Mouse (Mus musculus) neural tube, embryonic 11.5 days (tissue): ENCODE data around the gene Wdr93. TPM values are rescaled to one million over a fixed set of nuclear protein-coding genes. Genes with fewer than 3 reads are reported as not detected.
A peak's percentile ranks its signal among the peaks of the same experiment; 100 is the strongest.

Experiments used
- ATAC-seq: fragments of 200-750 bp; cut with Nextera tagmentation; 2 replicates; pipeline ENCODE4 v1.8.0; 2017; ENCODE audit warnings: moderate number of reproducible peaks, mild to moderate bottlenecking, moderate TSS enrichment, moderate library complexity; ENCODE audit not compliant: insufficient read depth, low FRiP score, low TSS enrichment
- DNase-seq: peaks from one replicate; pipeline ENCODE4 v3.0.0-alpha.2; 2015; ENCODE audit warnings: low spot score
- H3K27ac ChIP-seq: fragments of 300-500 bp; sonication (generic); 2 replicates; pipeline ENCODE4 v1.5.1; 2014; ENCODE audit warnings: low read depth, mild to moderate bottlenecking, low read length
- H3K27me3 ChIP-seq: fragments of 300-500 bp; sonication (generic); 2 replicates; pipeline ENCODE4 v1.6.1; 2014; ENCODE audit warnings: mild to moderate bottlenecking, low read length, mixed read lengths; ENCODE audit not compliant: control insufficient read depth, insufficient read depth
- H3K36me3 ChIP-seq: fragments of 300-500 bp; sonication (generic); 2 replicates; pipeline ENCODE4 v1.6.1; 2014; ENCODE audit warnings: mild to moderate bottlenecking, low read length, moderate library complexity, mixed read lengths; ENCODE audit not compliant: control insufficient read depth, insufficient read depth
- H3K4me1 ChIP-seq: fragments of 300-500 bp; sonication (generic); 2 replicates; pipeline ENCODE4 v1.6.1; 2014; ENCODE audit warnings: low read length, mixed read lengths; ENCODE audit not compliant: control insufficient read depth, insufficient read depth
- H3K4me2 ChIP-seq: fragments of 300-500 bp; sonication (generic); 2 replicates; pipeline ENCODE4 v1.6.1; 2014; ENCODE audit warnings: low read depth, mild to moderate bottlenecking, moderate library complexity
- H3K4me3 ChIP-seq: fragments of 300-500 bp; sonication (generic); 2 replicates; pipeline ENCODE4 v1.5.1; 2014; ENCODE audit warnings: low read depth, low read length
- H3K9ac ChIP-seq: fragments of 300-500 bp; sonication (generic); 2 replicates; pipeline ENCODE4 v1.6.1; 2014; ENCODE audit warnings: mild to moderate bottlenecking, low read length
- H3K9me3 ChIP-seq: fragments of 300-500 bp; sonication (generic); 2 replicates; pipeline ENCODE4 v1.6.1; 2016; ENCODE audit warnings: low read length; ENCODE audit not compliant: control insufficient read depth
- WGBS: fragments of 180-500 bp; shearing (Covaris S2); extraction: QIAGEN DNeasy Blood & Tissue Kit; methylation state at CpG from one replicate; pipeline ENCODE4 v1.1.7; 2014; 5-methylcytosine and 5-hydroxymethylcytosine counted together
- polyA plus RNA-seq: library from polyadenylated mRNA; unstranded; fragments of >200 nt; fragmentation: Nextera tagmentation; extraction: Ambion mirVana; gene quantifications from 2 replicates; pipeline ENCODE4 v1.2.1, GENCODE M21; 2014

The Wdr93 gene
- polyA plus RNA-seq, 1 experiment from 2014 or later, result 0.45 TPM

DNA sequence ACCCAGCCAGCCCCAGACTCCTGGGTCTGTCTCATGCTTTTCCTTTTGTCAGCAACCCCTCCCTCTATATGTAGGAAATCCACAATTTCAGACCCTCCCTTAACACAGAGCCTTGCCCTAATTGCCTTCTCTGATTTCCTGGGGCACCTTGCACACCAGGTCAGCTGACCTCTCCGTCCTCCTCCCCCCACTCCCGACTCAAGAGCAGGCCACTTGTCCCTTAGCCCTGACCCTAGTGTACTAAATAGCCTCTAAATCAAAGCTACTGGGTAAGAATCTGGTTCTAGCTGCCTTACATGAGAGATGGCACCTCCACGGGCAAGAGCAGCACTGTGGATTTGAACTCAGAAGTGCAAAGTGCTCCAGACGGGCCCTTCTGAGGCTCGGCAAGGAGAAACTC, 59.1 kb downstream of the Wdr93 start:
- Histone ChIP-seq H3K9me3 (no peaks in the 10 kb centered on the region), H3K4me2 (no peak overlapping the region), H3K27ac (no peak overlapping the region), H3K4me1 (no peaks in the 10 kb centered on the region), H3K27me3 (no peaks in the 10 kb centered on the region), H3K9ac (no peak overlapping the region), H3K36me3 (no peaks in the 10 kb centered on the region), H3K4me3 (no peak overlapping the region)
- 65% methylated on average over 5 of the region's 5 CpGs for WGBS
- ATAC-seq (no peak), DNase-seq (no peak)

GRCm38 (mm10) chr7:79803887-79804286, 60.9 kb downstream of the Wdr93 start:
- Histone ChIP-seq H3K36me3 (no peaks in the 10 kb centered on the region), H3K4me1 (no peaks in the 10 kb centered on the region), H3K27me3 (no peaks in the 10 kb centered on the region), H3K4me2 (no peak overlapping the region), H3K9me3 (no peaks in the 10 kb centered on the region), H3K9ac (no peak overlapping the region), H3K27ac (no peak overlapping the region), H3K4me3 (no peak overlapping the region)
- 86% methylated on average over 2 of the region's 2 CpGs for WGBS
- DNase-seq (no peak), ATAC-seq (no peak)

DNA sequence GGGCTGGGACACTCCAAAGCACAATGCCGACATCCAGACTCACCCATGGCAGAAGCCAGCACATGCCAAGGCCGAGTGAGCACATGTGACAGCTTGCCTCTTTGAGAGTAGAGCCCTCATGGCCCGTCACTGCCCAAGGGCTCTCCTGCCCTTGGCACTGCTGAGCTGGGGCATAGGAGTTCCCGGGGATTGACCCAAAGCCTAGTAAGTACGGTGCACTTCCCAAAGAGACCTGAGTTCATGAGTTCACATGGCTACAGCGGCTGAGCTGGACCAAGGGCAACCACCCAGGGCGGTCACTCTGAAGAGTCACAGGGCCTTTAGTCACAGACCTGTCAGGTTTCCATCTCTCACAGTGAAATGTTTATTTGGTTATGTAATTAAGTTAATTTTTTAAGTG, 65.6 kb downstream of the Wdr93 start:
- ATAC-seq, result no peak
- no peaks in the 10 kb centered on the region for H3K36me3 ChIP-seq
- H3K4me2 ChIP-seq, result no peak overlapping the region
- H3K27ac ChIP-seq, result no peak overlapping the region
- no peaks in the 10 kb centered on the region for H3K9me3 ChIP-seq
- no peak overlapping the region for H3K4me3 ChIP-seq
- peaks cover 3% of the 10 kb centered on the region; the same call in 1 of the 2 replicates for H3K27me3 ChIP-seq
- DNase-seq, result no peak
- no peaks in the 10 kb centered on the region for H3K4me1 ChIP-seq
- H3K9ac ChIP-seq, result no peak overlapping the region
- WGBS, result 93% methylated on average over 7 of the region's 7 CpGs

DNA sequence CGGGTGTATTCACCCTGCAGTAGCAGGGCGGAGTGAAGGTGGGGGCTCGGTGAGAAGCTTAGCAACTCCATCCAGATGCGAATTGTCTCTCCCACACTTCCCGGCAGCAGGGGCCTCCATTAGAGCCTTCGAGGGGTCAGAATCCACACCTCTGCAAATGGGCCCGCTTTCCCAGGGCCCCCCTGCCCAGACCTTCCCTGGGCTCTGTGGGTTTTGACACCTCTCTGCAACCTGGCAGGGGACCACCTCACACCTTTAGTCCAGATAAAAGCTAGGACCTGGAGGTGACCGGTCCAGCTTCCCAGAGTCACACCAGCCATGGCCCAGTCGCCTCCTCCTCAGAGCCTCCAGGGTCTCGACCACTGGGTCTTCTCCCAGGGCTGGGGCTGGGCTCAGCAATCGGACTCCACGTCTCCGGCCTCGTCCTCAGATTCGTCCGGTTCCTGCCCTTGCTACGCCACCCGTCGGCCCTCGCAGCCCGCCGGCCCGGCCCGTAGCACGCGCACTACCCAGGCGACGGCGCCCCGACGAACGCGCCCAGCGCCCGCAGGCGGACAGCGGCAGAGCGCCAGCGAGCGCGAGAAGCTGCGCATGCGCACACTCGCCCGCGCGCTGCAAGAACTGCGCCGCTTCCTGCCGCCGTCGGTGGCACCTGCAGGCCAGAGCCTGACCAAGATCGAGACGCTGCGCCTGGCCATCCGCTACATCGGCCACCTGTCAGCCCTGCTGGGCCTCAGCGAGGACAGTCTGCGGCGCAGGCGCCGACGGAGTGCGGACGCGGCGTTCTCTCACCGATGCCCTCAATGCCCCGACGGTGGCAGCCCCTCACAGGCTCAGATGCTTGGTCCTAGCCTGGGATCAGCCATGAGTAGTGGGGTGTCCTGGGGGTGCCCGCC, 67.9 kb downstream of the Wdr93 start, which contains the start of gene Mesp2:
Gene Mesp2 (plus strand): TSS at position 117 of the 896 bp plus-strand sequence.
- peaks cover 3% of the 10 kb centered on the region; the same call in 1 of the 2 replicates for H3K27me3 ChIP-seq
- peak within 1 kb of the TSS; percentile 49; the same call in 1 of the 2 replicates for H3K9ac ChIP-seq
- H3K4me1 ChIP-seq, result no peaks in the 10 kb centered on the region
- H3K9me3 ChIP-seq, result no peaks in the 10 kb centered on the region
- peak within 1 kb of the TSS; percentile 45 for H3K4me2 ChIP-seq
- no peak within 1 kb of the TSS for H3K27ac ChIP-seq
- ATAC-seq (peak; percentile 65), DNase-seq (peak; percentile 88)
- peak within 1 kb of the TSS; percentile 23 for H3K4me3 ChIP-seq
- 16% methylated on average over 69 of the region's 71 CpGs for WGBS
- no peaks in the 10 kb centered on the region for H3K36me3 ChIP-seq

GRCm38 (mm10) chr7:79813409-79813808, 70.4 kb downstream of the Wdr93 start:
- DNase-seq (peak; percentile 3), ATAC-seq (no peak)
- Histone ChIP-seq H3K27me3 (peaks cover 3% of the 10 kb centered on the region; the same call in 1 of the 2 replicates), H3K4me3 (no peak overlapping the region), H3K9ac (no peak overlapping the region), H3K36me3 (no peaks in the 10 kb centered on the region), H3K9me3 (no peaks in the 10 kb centered on the region), H3K27ac (no peak overlapping the region), H3K4me2 (no peak overlapping the region), H3K4me1 (no peaks in the 10 kb centered on the region)
- 86% methylated on average over 1 of the region's 1 CpGs for WGBS

DNA sequence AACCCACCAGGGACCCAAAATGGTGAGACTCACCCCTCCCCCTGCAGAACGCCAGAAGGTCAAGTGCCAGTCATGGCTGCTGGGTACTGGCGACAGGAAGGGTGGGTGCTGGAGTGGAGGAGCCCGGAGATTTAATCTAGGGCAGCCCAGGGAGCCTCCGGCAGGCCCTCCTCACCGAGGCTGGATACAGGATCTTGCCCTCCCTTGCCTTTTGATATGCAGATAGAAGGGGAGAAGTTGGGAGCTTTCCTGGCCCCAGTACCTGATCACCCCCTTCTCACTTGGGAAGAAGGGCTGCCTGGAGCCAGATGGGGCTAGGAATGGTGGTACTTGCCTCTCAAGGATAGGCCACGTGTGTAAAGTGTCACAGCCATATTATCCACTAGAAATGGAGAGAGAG, 75.4 kb downstream of the Wdr93 start:
- no peaks in the 10 kb centered on the region for H3K27me3 ChIP-seq
- H3K4me2 ChIP-seq, result no peak overlapping the region
- H3K4me3 ChIP-seq, result no peak overlapping the region
- no peaks in the 10 kb centered on the region for H3K9me3 ChIP-seq
- H3K36me3 ChIP-seq, result no peaks in the 10 kb centered on the region
- DNase-seq (no peak), ATAC-seq (no peak)
- no peaks in the 10 kb centered on the region for H3K4me1 ChIP-seq
- H3K9ac ChIP-seq, result no peak overlapping the region; the same call in 1 of the 2 replicates
- 6% methylated on average over 6 of the region's 6 CpGs for WGBS
- H3K27ac ChIP-seq, result no peak overlapping the region

DNA sequence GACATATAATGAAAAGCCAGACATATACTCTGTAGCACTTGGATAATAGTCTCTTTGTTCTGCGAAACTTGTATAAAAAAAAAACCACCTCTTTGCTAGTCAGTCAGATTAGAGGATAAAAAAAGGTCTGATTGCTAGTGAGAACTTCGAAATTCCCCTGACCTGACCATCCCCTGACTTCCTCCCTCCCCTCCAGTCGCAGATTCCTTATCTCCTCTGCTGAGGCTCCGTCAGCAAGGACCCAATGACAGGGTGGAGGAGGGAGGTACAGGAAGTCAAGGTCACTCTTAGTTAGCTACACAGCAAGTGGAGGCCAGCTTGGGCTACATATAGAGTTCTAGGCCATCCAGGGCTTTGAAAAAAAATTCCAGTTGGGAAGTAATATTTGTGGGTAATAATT, 76.6 kb downstream of the Wdr93 start:
- DNase-seq (no peak), ATAC-seq (no peak)
- no peaks in the 10 kb centered on the region for H3K4me1 ChIP-seq
- no peak overlapping the region for H3K4me3 ChIP-seq
- H3K9me3 ChIP-seq, result no peaks in the 10 kb centered on the region
- no peak overlapping the region for H3K9ac ChIP-seq
- no peaks in the 10 kb centered on the region for H3K36me3 ChIP-seq
- WGBS, result 53% methylated on average over 4 of the region's 4 CpGs
- no peak overlapping the region for H3K27ac ChIP-seq
- H3K27me3 ChIP-seq, result no peaks in the 10 kb centered on the region
- no peak overlapping the region for H3K4me2 ChIP-seq

DNA sequence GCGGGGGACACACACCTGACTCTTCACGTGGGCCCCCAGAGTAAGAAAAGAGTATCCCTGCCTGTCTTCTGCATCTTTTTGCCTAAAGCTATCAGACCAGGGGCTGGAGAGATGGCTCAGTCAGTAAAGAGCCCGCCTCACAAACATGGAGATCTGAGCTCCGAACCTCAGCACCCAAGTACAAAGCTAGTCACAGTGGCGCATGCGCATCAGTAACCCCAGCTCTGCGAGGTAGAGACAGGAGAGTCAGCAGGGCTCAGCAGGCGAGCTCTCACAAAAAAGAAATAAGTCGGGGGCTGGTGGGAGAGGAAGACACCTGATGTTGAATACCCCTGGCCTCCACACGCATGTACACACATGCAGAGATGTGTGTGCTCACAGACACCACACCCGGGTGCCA, 77.0 kb downstream of the Wdr93 start:
- Histone ChIP-seq H3K27me3 (no peaks in the 10 kb centered on the region), H3K4me2 (no peak overlapping the region), H3K9ac (no peak overlapping the region), H3K9me3 (no peaks in the 10 kb centered on the region), H3K4me1 (no peaks in the 10 kb centered on the region), H3K27ac (no peak overlapping the region), H3K36me3 (no peaks in the 10 kb centered on the region), H3K4me3 (no peak overlapping the region)
- DNase-seq (no peak), ATAC-seq (no peak)
- WGBS, result 36% methylated on average over 11 of the region's 11 CpGs
